Mouse (Mus musculus): ENCODE measurements around the gene Clcn2.
A peak's percentile ranks its signal among the peaks of the same experiment; 100 is the strongest.

Gene Clcn2

GRCm38 (mm10) chr16:20732251-20732924 is 14.8 kb upstream of the Clcn2 start:
- peaks cover 2% of the 10 kb centered on the region for H3K27me3 ChIP-seq (ENCODE audit: control insufficient read depth, insufficient read depth, low read length, poor library complexity, severe bottlenecking)
- H3K36me3 ChIP-seq (ENCODE audit: control insufficient read depth, insufficient read depth, low read length, poor library complexity, severe bottlenecking) = no peaks in the 10 kb centered on the region
- DNase-seq (ENCODE audit: low read depth, low spot score) = no peak

GRCm38 (mm10) chr16:20731688-20732087 is 14.1 kb upstream of the Clcn2 start:
- no peak for DNase-seq (ENCODE audit: low read depth, low spot score)
- Histone ChIP-seq H3K36me3 (ENCODE audit: control insufficient read depth, insufficient read depth, low read length, poor library complexity, severe bottlenecking) (no peaks in the 10 kb centered on the region), H3K27me3 (ENCODE audit: control insufficient read depth, insufficient read depth, low read length, poor library complexity, severe bottlenecking) (peaks cover 2% of the 10 kb centered on the region)

- no peak for DNase-seq (ENCODE audit: low read depth, low spot score)
- Histone ChIP-seq H3K27me3 (ENCODE audit: control insufficient read depth, insufficient read depth, low read length, poor library complexity, severe bottlenecking) (peaks cover 2% of the 10 kb centered on the region), H3K36me3 (ENCODE audit: control insufficient read depth, insufficient read depth, low read length, poor library complexity, severe bottlenecking) (no peaks in the 10 kb centered on the region)
Measured at GRCm38 (mm10) chr16:20730293-20730711, 12.8 kb upstream of the Clcn2 start.

GRCm38 (mm10) chr16:20726384-20726783 is 8.8 kb upstream of the Clcn2 start:
- DNase-seq (ENCODE audit: low read depth, low spot score) = no peak
- Histone ChIP-seq H3K36me3 (ENCODE audit: control insufficient read depth, insufficient read depth, low read length, poor library complexity, severe bottlenecking) (peaks cover under 1% of the 10 kb centered on the region; the same call in 1 of the 2 replicates), H3K27me3 (ENCODE audit: control insufficient read depth, insufficient read depth, low read length, poor library complexity, severe bottlenecking) (no peaks in the 10 kb centered on the region; the same call in 1 of the 2 replicates)

- peaks cover 2% of the 10 kb centered on the region; the same call in 1 of the 2 replicates for H3K36me3 ChIP-seq (ENCODE audit: control insufficient read depth, insufficient read depth, low read length, poor library complexity, severe bottlenecking)
- H3K27me3 ChIP-seq (ENCODE audit: control insufficient read depth, insufficient read depth, low read length, poor library complexity, severe bottlenecking) = no peaks in the 10 kb centered on the region; the same call in 1 of the 2 replicates
- DNase-seq (ENCODE audit: low read depth, low spot score) = no peak
Measured at GRCm38 (mm10) chr16:20725750-20726149, 8.2 kb upstream of the Clcn2 start.

GRCm38 (mm10) chr16:20725321-20725720 is 7.8 kb upstream of the Clcn2 start:
- Histone ChIP-seq H3K36me3 (ENCODE audit: control insufficient read depth, insufficient read depth, low read length, poor library complexity, severe bottlenecking) (peaks cover 4% of the 10 kb centered on the region; the same call in 1 of the 2 replicates), H3K27me3 (ENCODE audit: control insufficient read depth, insufficient read depth, low read length, poor library complexity, severe bottlenecking) (no peaks in the 10 kb centered on the region; the same call in 1 of the 2 replicates)
- DNase-seq (ENCODE audit: low read depth, low spot score) = no peak

GRCm38 (mm10) chr16:20724338-20724748 is 6.8 kb upstream of the Clcn2 start:
- DNase-seq (ENCODE audit: low read depth, low spot score) = peak; percentile 28
- H3K27me3 ChIP-seq (ENCODE audit: control insufficient read depth, insufficient read depth, low read length, poor library complexity, severe bottlenecking) = no peaks in the 10 kb centered on the region
- peaks cover 6% of the 10 kb centered on the region; the same call in 1 of the 2 replicates for H3K36me3 ChIP-seq (ENCODE audit: control insufficient read depth, insufficient read depth, low read length, poor library complexity, severe bottlenecking)

- H3K36me3 ChIP-seq (ENCODE audit: control insufficient read depth, insufficient read depth, low read length, poor library complexity, severe bottlenecking) = peaks cover 6% of the 10 kb centered on the region; the same call in 1 of the 2 replicates
- H3K27me3 ChIP-seq (ENCODE audit: control insufficient read depth, insufficient read depth, low read length, poor library complexity, severe bottlenecking) = no peaks in the 10 kb centered on the region
- DNase-seq (ENCODE audit: low read depth, low spot score) = no peak
Measured at GRCm38 (mm10) chr16:20723247-20723646, 5.7 kb upstream of the Clcn2 start.

- peaks cover 6% of the 10 kb centered on the region; the same call in 1 of the 2 replicates for H3K36me3 ChIP-seq (ENCODE audit: control insufficient read depth, insufficient read depth, low read length, poor library complexity, severe bottlenecking)
- no peak for DNase-seq (ENCODE audit: low read depth, low spot score)
- no peaks in the 10 kb centered on the region for H3K27me3 ChIP-seq (ENCODE audit: control insufficient read depth, insufficient read depth, low read length, poor library complexity, severe bottlenecking)
Measured at GRCm38 (mm10) chr16:20722736-20723135, 5.2 kb upstream of the Clcn2 start.

GRCm38 (mm10) chr16:20721808-20722207 is 4.3 kb upstream of the Clcn2 start:
- no peak for DNase-seq (ENCODE audit: low read depth, low spot score)
- no peaks in the 10 kb centered on the region for H3K27me3 ChIP-seq (ENCODE audit: control insufficient read depth, insufficient read depth, low read length, poor library complexity, severe bottlenecking)
- peaks cover 6% of the 10 kb centered on the region; the same call in 1 of the 2 replicates for H3K36me3 ChIP-seq (ENCODE audit: control insufficient read depth, insufficient read depth, low read length, poor library complexity, severe bottlenecking)

GRCm38 (mm10) chr16:20717978-20718670 is 578 bp upstream of the Clcn2 start:
- peak; percentile 31 for DNase-seq (ENCODE audit: low read depth, low spot score)
- H3K27me3 ChIP-seq (ENCODE audit: control insufficient read depth, insufficient read depth, low read length, poor library complexity, severe bottlenecking) = no peaks in the 10 kb centered on the region
- peaks cover 6% of the 10 kb centered on the region; the same call in 1 of the 2 replicates for H3K36me3 ChIP-seq (ENCODE audit: control insufficient read depth, insufficient read depth, low read length, poor library complexity, severe bottlenecking)

- Histone ChIP-seq H3K36me3 (ENCODE audit: control insufficient read depth, insufficient read depth, low read length, poor library complexity, severe bottlenecking) (peaks cover 6% of the 10 kb centered on the region; the same call in 1 of the 2 replicates), H3K27me3 (ENCODE audit: control insufficient read depth, insufficient read depth, low read length, poor library complexity, severe bottlenecking) (no peaks in the 10 kb centered on the region)
- DNase-seq (ENCODE audit: low read depth, low spot score) = no peak
Measured at GRCm38 (mm10) chr16:20716841-20717180, 735 bp downstream of the Clcn2 start.

GRCm38 (mm10) chr16:20715976-20716840 is 1.3 kb downstream of the Clcn2 start:
- peak; percentile 50 for DNase-seq (ENCODE audit: low read depth, low spot score)
- H3K27me3 ChIP-seq (ENCODE audit: control insufficient read depth, insufficient read depth, low read length, poor library complexity, severe bottlenecking) = no peaks in the 10 kb centered on the region
- H3K36me3 ChIP-seq (ENCODE audit: control insufficient read depth, insufficient read depth, low read length, poor library complexity, severe bottlenecking) = peaks cover 4% of the 10 kb centered on the region; the same call in 1 of the 2 replicates

GRCm38 (mm10) chr16:20715566-20715965 is 2.0 kb downstream of the Clcn2 start:
- Histone ChIP-seq H3K36me3 (ENCODE audit: control insufficient read depth, insufficient read depth, low read length, poor library complexity, severe bottlenecking) (0 out of 2 replicates have a peak, but pooled peaks cover 4% of the 10 kb centered on the region), H3K27me3 (ENCODE audit: control insufficient read depth, insufficient read depth, low read length, poor library complexity, severe bottlenecking) (no peaks in the 10 kb centered on the region)
- DNase-seq (ENCODE audit: low read depth, low spot score) = no peak
